Mouse (Mus musculus) liver (tissue): ENCODE data around the gene Il2rb.
A peak's percentile ranks its signal among the peaks of the same experiment; 100 is the strongest.

ENCODE experiments used
- DNase-seq: peaks from one replicate; pipeline ENCODE4 v3.0.0-alpha.2; 2020; ENCODE audit warnings: mixed read lengths

Il2rb gene

GRCm38 (mm10) chr15:78442231-78442630 is 52.8 kb downstream of the Il2rb start:
- DNase-seq: no peak

- DNase-seq: no peak
Measured at GRCm38 (mm10) chr15:78438973-78439372, 56.1 kb downstream of the Il2rb start.

GRCm38 (mm10) chr15:78438505-78438904 is 56.6 kb downstream of the Il2rb start:
- DNase-seq: no peak

GRCm38 (mm10) chr15:78438018-78438394 is 57.1 kb downstream of the Il2rb start:
- no peak for DNase-seq

- DNase-seq: no peak
Measured at GRCm38 (mm10) chr15:78437237-78438017, 57.6 kb downstream of the Il2rb start.

- DNase-seq: peak; percentile 75
Measured at GRCm38 (mm10) chr15:78436380-78437192, 58.5 kb downstream of the Il2rb start.

GRCm38 (mm10) chr15:78435681-78436080 is 59.4 kb downstream of the Il2rb start:
- no peak for DNase-seq

GRCm38 (mm10) chr15:78434896-78435520 is 60.1 kb downstream of the Il2rb start:
- no peak for DNase-seq

- no peak for DNase-seq
Measured at GRCm38 (mm10) chr15:78431541-78432121, 63.4 kb downstream of the Il2rb start.

- DNase-seq: no peak
Measured at GRCm38 (mm10) chr15:78430874-78431273, 64.2 kb downstream of the Il2rb start.

GRCm38 (mm10) chr15:78429871-78430622 is 65.0 kb downstream of the Il2rb start:
- no peak for DNase-seq
